Mouse (Mus musculus) ES-Bruce4 (cell line): ENCODE measurements around the gene Gm17409.

Source experiments
- CTCF ChIP-seq: IDR thresholded peaks from one replicate; pipeline ENCODE4 v1.8.1; 2011; ENCODE audit warnings: low read depth, low read length
- POLR2A ChIP-seq: IDR thresholded peaks from one replicate; pipeline ENCODE4 v1.8.1; 2011; ENCODE audit warnings: low read length; ENCODE audit not compliant: insufficient read depth

DNA sequence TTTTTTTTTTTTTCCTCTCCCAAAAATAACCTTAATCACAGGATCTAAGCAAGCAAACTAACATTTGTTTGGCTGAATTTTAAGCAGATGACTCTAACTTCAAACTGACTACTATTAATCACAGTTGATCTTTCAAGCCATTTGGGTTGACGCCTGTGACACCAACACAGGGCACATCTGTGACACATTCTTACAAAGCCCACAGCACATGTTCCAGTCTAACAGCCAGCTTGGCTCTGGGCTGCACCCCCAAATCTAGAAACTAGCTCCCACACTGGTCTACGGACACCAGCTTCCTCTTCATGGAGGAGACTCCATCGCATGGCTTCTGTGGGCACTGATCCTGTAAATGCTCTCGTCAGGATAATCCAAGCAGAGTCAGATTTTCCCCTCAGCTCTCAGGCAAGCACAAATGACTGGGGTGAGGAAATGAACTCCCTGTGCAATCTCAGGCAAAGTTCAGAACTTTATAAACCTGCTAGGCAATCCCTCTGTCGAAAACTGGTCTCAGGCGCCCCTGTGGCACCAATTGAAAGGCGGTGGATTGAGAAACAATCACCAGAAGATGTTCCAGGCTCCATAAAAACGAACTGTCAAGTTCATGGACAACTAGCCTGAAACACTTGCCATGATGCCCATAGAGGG is 13.0 kb upstream of the Gm17409 start:
- TF ChIP-seq CTCF (no peak), POLR2A (no peak)
